Mouse (Mus musculus) liver, adult 2 months (tissue): Measurements from ENCODE around the gene Btbd2.

ENCODE experiments used
- CTCF ChIP-seq: fragments of 200-500 bp; IDR thresholded peaks from 2 replicates; pipeline ENCODE4 v1.5.1; 2011; ENCODE audit warnings: low read depth, low read length, control low read depth
- POLR2A ChIP-seq: fragments of 200-500 bp; IDR thresholded peaks from 2 replicates; pipeline ENCODE4 v1.6.1; 2011; ENCODE audit warnings: low read length, control low read depth; ENCODE audit not compliant: insufficient read depth; ENCODE audit errors: extremely low read depth

DNA sequence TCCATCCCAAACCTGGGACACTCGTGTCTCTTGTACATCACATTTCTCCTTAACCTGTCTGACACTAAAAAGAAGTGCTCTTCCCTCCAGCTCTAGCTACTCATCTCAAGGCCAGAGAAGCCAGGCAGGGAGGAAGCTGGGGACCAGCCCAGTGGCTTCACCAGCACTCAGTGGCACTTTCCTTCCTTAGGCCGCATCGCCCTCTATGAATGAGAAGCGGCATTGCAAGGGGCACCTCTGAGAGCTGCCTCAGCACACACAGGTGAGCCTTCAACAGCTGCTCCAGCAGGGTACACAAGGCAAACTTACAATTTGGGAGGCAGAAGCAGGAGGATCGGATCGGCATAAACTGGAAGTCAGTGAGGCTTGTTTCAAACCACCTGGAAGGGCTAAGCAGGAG lies 27.3 kb upstream of the Btbd2 start:
- TF ChIP-seq CTCF (peak; percentile 96), POLR2A (no peak)
